Mouse (Mus musculus) left cerebral cortex, adult 9 months (tissue): ENCODE measurements around the gene Map1b.

Source experiments
- DNase-seq, 2 experiments: peaks; one replicate each; pipeline ENCODE4 v3.0.0; 2022; ENCODE audit warnings: low spot score in 2 of 2

Map1b gene

DNA sequence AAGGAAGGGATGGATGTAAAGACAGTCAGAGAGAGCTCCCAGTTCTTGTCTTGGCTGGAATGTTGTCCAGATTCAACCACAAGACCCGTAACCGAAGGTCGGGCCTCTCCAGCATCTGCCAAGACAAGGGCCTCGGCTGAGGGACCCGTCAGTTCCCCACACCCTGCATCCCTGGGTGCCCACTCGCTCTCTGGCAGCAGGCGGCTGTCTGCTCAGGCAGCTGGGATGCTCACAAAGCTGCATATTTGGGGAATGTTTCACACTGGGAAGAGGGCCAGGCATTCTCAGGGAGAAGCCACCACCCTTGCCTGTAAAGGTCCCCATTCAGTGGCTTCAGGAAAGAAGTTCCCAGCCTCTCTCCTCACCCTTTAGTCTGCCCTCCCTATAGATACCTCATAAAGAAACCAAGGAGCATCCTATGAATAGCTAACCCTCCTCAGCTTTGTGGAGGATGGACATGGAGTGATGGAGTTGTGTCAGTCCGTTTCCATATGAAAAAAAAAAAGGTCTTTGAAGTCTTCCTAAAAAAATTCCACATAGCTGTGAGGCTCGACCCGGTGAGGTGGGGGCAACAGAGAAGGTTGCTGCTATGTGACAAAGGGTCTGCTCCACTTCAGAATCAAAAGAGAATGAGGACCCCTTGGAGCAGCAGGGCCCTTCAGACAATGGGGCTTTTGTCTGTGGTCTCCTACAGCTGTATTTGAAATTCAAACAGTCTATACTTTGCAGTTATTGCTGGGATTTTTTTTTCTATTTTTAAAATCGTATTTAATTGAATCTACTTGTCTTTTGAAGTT, 68.7 kb downstream of the Map1b start:
- peak in 1 of 2 experiments; percentile 61 for DNase-seq

DNA sequence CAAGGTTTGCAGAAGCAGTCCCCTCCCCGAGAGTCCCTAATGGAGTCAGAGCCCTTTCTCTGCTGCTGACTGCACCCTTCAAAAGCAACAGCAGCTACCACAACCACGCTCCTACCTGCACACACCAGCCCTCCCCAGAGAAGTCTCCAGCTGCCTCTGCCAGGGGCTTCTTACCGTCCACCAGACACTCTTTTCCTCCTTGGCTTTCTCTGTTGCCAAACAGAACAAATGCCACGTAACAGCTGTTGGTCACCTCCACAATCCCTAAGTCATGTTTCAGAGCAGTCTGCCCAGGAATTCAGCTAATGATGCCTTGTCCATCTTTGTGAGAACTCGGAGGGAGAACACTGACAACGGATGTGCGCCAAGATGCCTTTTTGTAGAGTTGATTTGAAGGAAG, 69.3 kb downstream of the Map1b start:
- DNase-seq: no peak

DNA sequence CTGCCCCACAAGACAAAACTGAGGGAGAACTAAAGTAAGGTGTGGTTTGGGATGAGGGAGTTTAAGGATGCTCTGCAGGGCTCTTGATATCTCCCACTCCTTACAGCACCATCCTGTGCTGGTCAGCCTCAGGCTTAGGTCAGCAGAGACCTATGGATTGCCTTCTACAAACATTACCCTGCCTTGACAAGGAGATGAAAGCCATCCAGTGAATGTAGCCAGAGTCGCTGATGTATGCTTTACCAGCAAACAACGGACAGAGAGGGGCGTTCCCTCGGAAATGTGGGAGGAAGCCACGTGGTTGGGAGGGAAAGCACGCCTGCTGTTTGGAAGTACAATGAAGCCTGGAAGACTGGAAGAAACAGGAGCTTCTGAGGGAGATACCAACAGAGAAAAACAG, 71.5 kb downstream of the Map1b start:
- no peak for DNase-seq

DNA sequence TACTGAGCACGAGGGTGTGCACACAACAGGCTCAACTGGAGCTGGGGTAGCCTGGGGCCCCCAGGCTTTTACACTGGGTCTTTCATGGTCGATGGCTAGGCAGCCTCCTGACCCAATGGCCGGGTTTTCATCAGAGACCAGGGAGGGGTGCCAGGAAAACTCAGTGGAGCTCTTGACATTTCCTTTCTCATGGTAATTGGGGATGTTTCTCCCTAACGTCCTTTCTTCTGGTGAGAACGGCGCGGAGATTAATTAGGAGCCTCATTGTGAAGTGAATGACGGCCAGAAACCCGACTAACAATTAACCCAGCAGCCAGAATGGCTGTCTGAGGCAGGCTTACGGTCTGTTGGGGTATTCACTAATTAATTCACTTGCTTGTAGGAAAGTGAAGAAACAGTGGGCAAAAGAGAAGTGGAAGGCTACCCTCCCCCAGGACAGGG, 71.9 kb downstream of the Map1b start:
- no peak for DNase-seq

DNA sequence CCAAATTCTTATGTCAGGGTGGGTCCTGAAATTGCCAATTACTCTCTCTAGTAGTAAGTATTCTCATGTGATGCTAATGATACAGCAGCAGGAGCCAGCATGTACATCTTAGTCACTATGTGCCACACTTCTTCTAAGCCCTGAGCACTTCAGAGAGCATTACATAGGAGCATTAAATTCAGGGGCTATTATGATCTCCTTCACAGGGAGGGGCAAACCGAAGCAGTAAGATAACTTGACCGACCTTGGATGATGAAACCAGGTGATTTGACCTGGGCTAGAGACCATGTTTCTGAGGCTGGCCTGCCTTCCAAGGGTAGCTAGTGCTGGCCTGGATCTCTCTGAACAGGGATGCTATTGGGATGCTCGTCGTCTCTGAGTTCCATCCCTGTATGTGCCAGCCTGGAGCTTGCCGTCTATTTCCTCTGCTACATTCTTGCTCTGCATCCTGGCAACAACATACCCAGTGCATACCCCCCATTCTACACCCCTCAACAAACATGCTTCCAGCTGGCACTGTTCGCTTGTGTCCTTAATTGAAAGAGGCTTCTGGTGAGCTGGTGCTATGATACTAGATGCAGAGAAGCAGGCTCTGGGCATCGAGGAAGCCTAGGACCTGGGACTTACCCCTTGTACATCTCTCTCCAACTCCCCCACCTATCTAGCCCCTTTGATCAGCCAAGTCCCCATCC, 72.7 kb downstream of the Map1b start:
- no peak for DNase-seq

DNA sequence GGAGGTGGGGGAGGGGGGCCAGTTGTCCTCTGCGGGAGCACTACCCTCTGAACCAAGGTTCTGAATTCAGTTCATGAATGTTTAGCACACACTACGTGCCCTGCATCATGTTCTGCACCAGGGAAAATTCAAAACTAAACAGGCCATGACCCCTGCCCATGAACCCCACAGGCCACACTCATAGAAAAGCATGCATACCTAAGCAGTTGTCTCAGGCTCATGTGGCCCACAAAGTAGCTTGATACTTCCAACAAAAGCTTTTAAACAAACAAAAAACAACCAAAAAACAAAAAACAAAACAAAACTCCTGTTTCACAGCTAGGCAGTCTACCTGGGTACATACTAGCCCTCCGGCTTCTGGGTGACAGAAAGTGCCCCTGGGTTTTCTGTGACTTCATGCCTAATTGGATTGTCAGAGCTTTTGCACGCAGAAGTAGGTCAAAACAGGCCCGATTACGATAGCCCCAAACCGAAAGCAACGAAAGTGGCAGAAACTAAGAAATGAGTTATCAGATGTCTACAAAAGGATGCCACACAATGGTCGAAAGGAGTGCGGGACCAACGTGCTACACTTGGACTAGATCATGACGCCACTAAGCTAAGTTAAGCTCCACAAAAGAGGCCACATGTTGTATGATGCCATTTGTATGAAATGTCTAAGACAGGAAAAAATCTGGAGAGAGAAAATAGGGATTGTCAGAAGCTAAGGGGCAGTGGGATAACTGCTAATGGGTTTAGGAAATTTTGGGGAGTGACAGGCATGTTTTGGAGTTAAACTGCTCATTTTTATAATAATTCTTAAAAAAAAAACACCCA, 73.7 kb downstream of the Map1b start:
- DNase-seq: no peak

DNA sequence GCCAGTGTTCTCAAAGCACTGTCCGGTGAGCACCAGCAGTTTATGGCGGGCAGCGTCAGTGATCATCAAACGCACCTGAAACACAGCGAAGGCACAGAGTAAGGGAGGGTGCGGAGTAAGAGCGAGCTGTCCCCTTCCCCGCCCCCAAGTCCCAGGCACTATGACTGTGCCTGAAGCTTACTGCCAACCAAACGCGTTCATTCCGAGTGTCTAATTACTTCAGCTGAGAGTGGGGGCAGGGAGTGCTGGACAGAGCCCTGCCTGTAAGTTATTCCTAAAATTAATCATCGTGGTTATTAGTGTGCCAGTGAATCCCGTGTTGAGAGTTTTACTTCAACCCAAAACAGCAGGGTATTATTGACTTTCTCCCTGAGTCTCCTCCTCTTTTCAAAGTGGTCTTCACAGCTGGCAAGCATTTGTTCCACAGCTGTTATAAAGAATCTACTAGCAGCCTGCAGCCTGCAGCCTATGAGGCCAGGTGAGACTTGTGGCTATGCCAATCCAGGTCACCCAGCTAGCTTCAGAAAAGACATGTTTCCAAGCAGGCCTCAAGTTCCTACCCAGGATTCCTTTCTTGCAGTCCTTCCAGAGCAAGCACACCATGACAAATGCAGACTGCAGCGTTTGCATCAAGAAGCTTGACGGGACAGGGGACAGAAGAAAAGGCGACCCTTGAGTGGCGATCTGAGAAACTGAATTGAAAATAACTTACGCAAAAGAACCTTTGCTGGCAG, 74.5 kb downstream of the Map1b start:
- no peak for DNase-seq

DNA sequence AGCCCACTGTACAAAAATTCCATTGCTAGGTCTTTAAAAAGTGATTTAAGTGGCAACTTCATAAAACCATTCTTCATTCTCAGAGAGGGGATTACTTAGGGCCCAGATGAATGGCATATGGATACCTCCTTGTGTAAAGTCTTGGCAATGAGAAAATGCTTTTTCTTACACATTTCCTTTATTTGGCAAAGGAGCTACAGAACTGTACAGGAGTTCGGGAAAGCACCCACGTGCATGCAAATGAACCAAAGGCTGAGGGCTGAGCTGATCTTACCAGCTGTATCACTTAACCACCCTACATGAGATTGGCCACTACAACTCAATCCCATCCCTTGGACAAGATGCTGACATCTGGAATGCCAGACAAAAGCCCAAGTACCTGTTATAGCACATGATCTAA, 76.1 kb downstream of the Map1b start:
- DNase-seq: no peak

DNA sequence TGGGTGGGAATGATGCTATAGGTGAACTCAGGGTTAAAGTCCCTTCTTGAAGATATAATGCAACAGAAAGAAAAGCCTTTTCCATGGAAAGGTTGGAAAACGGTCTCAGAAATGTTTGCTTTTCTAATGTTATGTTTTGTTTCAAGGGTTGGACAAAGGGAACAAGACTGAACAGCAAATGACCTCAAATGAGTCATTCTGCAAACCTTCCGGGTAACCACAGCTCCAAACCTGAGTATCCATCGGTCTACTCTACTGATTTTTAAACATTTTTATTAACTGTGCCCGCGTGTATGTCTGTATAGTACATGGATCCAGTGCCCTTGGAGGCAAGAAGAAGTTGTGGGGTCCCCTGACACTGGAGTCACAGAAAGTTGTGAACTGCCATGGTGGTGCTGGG, 77.0 kb downstream of the Map1b start:
- no peak for DNase-seq

DNA sequence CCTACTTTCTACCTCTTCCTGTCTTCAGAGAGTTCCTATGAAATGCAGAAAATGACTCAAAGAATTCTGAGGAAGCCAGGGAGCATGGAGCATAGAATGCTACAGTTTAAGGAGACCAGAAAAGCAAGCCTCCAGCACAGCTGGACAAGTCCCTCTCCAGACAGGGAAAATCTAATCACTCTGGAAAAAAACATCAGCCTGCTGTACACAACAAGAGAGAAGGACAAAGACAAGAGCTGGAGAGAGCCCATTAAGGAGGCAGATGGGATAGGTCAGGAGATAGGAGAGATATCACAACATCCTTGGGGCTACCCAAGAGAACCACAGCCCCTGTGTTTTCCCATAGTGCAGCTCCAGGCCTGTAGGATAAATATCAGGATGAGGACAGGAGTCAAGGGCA, 79.3 kb downstream of the Map1b start:
- DNase-seq: no peak

DNA sequence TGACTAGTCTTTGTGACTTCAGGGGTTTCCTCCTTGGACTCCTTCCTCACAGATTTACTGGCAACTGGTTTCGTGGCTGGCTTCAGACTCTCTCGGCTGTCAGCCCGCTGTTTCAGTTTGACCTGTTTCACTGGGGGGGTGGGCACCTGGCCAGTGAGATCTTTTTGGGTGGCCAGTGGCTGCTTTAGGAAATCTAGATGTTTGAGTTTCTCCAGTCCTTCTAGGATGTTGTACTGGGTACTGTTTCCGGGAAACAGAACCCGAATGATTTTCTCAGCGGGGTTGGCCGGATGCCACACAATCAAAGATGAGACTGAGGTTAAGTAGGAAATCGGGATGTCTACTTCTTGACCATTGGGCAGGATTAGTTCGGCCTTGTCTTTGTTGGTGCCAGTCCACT, 81.8 kb downstream of the Map1b start:
- DNase-seq: no peak

DNA sequence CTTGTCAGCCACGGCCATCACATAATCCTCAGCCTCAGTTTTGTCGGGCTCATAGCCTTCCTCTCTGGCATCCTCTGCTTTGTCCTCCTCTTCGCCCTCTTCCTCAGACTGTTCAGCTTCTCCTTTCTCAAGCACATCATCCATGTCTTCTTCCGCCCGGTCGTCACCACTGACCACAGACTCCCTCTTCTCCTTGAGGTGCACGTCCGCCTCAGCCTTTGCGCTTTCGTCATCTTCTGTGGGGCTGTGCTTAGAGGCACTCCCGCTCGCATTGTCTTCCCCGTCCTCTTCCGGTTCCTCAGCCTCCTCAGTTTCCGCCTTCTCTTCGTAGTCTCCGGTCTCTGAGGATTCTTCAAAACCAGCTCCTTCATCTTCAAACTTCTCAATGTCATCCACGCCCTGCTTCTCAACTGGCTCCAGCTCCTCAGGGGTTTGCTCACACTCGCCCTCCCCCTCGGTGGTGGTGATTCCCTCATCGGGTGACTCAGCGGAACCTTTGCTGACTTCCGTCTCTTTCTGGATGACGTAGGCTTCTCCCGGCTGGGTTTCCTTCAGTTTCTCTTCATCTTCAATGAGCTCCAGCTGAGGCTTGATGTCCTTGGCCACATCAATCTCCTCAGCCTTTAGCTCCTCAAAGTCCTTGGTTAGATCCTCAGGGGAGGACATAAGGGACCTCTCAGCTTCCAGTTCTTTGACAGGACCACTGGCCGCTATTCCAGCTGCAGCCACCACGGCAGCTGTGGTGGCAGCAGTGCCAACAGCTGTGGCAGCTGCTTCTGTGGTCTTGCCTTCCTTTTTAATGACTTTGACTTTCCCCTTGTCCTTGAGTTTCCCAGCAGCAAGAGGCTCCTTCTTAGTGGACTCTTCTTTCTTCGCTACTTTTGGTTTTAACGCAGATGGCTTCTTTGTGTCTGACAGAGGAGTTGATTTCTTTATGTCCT, 83.0 kb downstream of the Map1b start:
- no peak for DNase-seq

DNA sequence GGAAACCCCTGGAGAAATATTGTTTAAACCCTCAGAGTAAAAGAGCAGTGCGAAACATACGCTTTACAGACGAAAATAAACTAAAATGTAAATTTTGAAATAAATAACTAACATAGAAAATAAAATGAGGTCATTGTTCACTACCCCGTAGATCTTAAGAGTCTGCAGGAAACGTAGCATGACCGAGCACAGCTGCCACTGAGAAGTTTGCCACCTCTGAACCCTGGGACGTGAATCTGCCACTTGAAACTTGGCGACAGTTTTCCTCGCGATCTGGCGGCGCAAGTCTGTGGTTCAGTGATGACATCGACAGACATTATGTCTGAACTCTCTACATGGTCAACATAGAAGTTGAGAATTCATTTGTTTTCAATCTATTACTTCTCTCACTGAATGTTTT, 92.8 kb downstream of the Map1b start:
- no peak for DNase-seq

DNA sequence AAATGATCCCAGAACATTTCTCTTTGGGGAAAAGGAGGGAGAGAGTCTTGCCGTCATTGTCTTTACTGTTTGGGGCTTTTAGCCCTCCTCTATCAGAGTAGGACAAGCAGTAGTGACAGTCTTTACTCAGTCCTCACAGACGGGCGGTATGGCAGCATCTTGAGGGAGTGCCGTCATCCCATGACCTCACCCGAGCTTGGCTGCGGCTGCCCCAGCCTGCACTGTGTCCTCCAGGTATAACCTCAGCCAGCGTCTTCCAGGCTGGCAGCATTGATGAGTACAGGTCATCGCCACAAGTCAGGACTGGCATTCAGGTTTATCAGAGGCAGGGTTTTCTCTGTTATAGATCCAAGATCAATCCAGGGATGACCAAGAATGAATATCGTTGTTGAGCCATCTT, 99.7 kb downstream of the Map1b start:
- no peak for DNase-seq

DNA sequence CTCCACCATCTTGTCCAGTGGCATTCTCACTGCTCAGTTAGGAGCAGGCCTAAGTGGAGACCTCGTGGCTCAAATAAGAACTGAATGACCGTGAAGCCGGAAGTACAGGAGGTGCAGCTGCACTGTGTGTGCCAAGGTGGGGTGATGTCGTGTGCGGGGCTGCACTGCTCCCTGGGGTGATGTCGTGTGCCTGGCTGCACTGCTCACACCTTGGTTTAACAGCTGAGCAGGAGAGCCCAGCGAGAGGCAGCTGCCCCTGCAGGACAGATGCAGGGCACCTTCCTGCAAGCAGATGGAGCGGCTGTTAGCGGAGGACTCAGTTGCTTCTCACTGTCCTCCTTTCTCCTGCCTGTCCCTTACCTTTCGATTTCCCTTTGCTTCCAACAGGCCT, 102.0 kb downstream of the Map1b start:
- no peak for DNase-seq

DNA sequence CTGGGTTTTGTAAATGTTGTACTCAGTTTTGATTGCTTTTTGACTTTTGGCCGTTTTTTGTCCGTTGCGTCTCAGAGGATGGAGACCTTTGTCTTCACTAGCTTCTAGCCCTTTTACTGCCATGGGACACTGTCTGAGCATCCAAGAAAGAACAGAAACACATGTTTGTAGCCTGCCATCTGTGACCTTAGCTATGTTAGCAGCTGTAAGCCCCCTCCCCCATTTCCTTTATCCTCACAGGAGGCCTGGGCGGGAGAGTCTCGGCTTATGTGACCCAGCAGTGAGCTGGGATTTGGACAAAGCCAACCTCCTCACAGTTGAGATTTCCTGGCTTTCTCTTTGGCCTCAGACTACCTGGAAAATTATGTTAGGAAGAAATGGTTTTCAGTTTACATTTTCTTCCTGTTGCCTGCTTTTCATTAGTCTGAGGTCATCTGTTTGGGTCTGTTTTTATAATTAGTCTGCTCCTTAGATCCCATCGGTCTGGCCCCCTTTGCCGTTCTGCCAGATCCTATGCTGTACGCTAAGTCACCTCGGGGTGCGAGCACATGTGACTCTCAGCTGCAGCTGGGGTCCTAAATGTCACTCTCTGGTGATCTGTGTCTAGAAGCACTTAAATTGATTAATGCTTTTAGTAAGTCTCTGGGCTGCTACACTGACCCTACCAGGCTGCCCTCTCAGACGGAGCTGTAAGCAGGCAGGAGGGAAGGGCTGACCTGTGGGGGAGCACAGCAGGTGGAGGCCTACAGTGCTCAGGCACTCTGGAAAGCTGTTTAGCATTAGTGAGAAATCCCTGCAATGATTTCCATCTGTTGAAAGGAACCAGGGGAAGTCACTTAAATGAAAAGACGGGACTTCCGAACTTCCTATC, 102.6 kb downstream of the Map1b start:
- no peak for DNase-seq

DNA sequence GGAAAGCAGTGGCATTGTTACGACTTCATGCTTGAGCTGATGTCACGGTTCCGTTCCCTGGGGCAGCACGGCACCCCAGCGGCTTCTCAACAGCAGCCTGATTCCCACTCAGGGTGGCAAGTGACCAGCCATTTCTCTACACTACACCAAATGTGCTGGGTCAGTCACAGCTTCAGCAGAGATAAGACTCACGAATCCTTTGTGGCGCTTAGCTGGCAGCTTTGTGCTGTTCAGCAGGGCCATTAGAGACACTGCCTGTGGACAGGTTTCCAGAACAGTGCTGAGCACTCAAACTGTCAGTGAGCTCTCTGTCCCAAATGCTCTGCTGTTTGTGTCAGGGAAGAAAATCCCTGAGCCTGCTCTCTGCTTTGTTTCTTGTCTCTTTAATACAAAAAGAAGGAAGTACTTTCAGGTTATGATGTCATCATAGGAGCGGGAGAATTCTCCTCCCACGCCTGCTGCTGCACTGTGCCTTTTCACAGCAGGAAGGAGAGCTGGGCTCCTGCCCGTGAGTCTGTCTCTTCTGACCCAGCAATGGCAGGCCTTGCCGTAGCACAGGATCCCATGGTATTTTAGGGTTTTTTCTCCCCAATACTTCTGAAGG, 103.8 kb downstream of the Map1b start:
- no peak for DNase-seq

DNA sequence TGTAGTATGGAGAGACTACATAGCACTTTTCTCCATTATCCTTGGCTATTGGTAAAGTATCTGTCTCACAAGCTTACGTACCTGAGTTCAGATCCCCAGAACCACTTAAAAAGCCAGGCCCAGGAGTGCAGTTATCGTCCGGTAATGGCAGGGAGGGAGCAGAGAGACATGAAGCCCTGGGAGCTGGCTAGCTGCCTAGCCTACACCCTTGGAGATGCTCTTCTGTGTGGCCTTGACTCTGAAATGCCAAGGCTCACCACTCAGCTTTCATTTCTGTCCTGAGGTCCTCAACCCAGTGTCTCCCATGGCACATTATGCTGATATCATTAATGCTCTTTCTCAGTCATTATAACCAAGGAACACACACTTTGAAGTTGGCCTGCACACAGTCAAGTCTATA, 104.6 kb downstream of the Map1b start:
- DNase-seq: no peak
